Mouse (Mus musculus) Patski (cell line): ENCODE results near the gene Gphn. TPM values are rescaled to one million over a fixed set of nuclear protein-coding genes. Genes with fewer than 3 reads are reported as not detected.

ENCODE experiments used
- ATAC-seq: fragments of 100-300 bp; one replicate; pipeline ENCODE4 v1.8.0; 2021
- CTCF ChIA-PET: fragments of 350-600 bp; sonication (Branson Sonifier 250); formaldehyde crosslinking; loops from one replicate; lab custom pipeline; 2022; ENCODE audit warnings: inconsistent platforms; lab: Charles Lee
- POLR2A ChIA-PET: fragments of 350-600 bp; sonication (Branson Sonifier 250); formaldehyde crosslinking; loops from one replicate; lab custom pipeline; 2022; ENCODE audit warnings: antibody characterized with exemption, inconsistent platforms; lab: Charles Lee
- DNase-seq: peaks from one replicate; pipeline ENCODE4 v3.0.0-alpha.2; 2011; ENCODE audit warnings: low read depth, low spot score
- H3K27me3 ChIP-seq: fragments of 371-371 bp; one replicate; pipeline ENCODE4 v1.5.1; 2021
- CTCF ChIP-seq: fragments of 100-300 bp; IDR thresholded peaks from one replicate; pipeline ENCODE4 v1.5.1; 2021
- in situ Hi-C: fragments of 300-500 bp; cut with MboI; formaldehyde crosslinking; loops from 3 replicates; pipeline ENCODE4 v1.11.1; 2018; ENCODE audit warnings: low pct_unique_long_range_greater_than_20kb, mixed read lengths
- polyA plus RNA-seq: library from polyadenylated mRNA; unstranded; gene quantifications from one replicate; pipeline ENCODE4 v1.2.3, GENCODE M21; 2021

The Gphn gene
- polyA plus RNA-seq, 1 experiment from 2014 or later, result 20.9 TPM

DNA sequence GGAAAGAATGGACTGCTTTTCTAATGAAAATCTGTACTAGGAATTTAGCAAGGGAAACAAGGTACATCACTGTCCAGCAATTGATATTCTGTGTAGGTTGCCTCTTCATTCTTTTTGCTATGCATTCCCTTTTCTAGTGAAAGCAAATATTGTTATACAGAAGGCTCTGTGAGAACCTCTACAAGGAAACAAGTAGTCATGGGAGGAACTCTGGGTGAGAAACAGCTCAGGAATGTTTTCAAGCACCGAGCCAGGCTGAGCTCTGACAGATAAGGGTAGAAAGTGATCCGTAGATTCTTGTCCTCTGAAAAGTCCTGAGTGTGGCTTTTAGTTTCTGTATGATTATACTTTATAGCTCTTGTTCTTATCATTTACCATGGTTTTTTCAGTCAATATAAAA lies 413.9 kb downstream of the Gphn start:
- ChIA-PET CTCF (interaction anchor here (1.0 kb wide), 1 partner anchor 14 kb away, joined by 4 read pairs; no protein-coding TSS in a partner anchor), POLR2A (no interaction called here)
- in situ Hi-C loops, result no loop called here
- TF ChIP-seq CTCF, result no peak
- ATAC-seq (no peak), DNase-seq (no peak)
- H3K27me3 ChIP-seq, result no peaks in the 10 kb centered on the region

- POLR2A ChIA-PET, result no interaction called here
- no peak for DNase-seq
- no peaks in the 10 kb centered on the region for H3K27me3 ChIP-seq
- TF ChIP-seq CTCF, result no peak
- CTCF ChIA-PET, result no interaction called here
- in situ Hi-C loops, result no loop called here
- ATAC-seq, result no peak
These were observed 415.0 kb downstream of the Gphn start for GRCm38 (mm10) chr12:78641220-78641619.

DNA sequence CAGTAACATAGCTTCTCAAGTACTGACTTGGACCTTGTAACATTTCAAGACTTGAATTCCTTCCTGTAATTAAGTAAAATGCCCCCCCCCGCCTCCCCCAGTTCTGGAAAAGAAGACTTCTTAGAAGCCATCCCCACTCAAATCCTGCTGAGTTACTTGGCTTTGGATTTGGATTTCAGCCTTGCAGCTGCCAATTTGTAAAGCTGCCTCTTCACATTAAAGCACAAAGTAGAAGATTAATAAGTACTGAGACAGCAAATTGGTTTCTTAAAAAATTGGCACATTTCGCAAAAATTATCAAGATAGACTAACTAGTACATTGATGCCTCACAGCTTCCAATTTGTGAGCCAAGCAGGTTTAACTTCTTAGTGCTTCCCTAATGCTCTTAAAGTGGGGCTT lies 417.5 kb downstream of the Gphn start:
- H3K27me3 ChIP-seq, result no peaks in the 10 kb centered on the region
- TF ChIP-seq CTCF, result no peak
- ATAC-seq (no peak), DNase-seq (no peak)
- ChIA-PET CTCF (no interaction called here), POLR2A (no interaction called here)
- in situ Hi-C loops, result no loop called here

DNA sequence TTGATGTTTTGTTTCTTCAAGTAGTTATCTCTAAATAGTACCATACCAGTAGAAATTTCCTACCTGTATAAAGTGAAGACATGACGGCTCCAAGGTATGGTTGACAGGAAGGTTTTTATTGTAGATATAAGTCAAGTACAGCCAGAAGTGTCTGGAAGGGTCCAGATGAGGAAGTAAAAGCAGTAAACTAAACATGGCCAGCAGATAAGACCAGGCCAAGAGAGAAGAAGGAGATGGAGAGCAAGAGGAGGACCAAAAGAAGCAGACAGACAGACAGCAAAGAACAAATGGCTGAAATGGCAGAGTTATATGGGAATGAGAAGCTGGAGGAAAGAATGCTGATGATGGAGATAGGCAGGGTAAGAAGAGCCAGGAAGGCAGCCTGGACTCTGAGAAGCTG lies 419.1 kb downstream of the Gphn start:
- TF ChIP-seq CTCF, result no peak
- no peaks in the 10 kb centered on the region for H3K27me3 ChIP-seq
- ATAC-seq (no peak), DNase-seq (no peak)
- CTCF ChIA-PET, result no interaction called here
- POLR2A ChIA-PET, result no interaction called here
- in situ Hi-C loops, result no loop called here

- no peak for TF ChIP-seq CTCF
- in situ Hi-C loops, result no loop called here
- H3K27me3 ChIP-seq, result no peaks in the 10 kb centered on the region
- DNase-seq (no peak), ATAC-seq (no peak)
- POLR2A ChIA-PET, result no interaction called here
- CTCF ChIA-PET, result no interaction called here
These were observed 433.6 kb downstream of the Gphn start for GRCm38 (mm10) chr12:78659718-78660304.

DNA sequence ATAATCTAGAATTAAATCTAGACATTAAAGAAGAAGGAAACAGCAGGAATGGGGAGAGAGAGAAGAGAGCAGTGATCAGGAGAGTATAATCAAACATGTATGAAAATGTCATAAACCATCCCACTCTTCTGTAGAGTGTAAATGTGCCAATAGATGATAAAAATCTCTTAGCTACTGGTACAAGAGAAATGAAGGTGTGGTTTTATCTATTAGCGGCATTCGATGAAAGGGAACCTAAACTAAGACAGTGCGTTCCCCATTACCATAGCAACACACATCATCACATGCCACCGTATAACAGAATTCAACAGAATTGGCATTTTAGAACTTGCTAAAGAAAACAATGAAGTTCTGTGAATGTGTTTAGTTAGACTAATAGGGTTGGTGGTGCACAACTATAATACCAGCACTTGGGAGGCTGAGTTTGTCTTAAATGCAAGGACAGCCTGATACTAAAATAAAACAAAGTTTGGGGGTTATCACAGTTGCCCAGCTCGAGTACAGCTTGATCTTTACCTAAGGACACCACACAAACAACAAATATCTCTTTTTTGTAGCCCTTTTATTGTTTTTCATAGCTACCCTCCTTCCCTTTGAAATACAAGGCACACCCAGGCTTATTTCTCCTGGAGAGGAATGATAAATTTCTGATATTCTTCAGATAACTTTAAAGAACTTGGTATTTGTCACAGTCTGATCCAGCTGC lies 452.1 kb downstream of the Gphn start:
- no peak for DNase-seq
- H3K27me3 ChIP-seq, result no peaks in the 10 kb centered on the region
- ChIA-PET POLR2A (interaction anchor here (0.5 kb wide), 1 partner anchor 354 kb away, joined by 3 read pairs; no protein-coding TSS in a partner anchor), CTCF (interaction anchor here (1.5 kb wide), 1 partner anchor 11 kb away, joined by 4 read pairs; no protein-coding TSS in a partner anchor)
- no peak for ATAC-seq
- in situ Hi-C loops, result no loop called here
- TF ChIP-seq CTCF, result no peak

DNA sequence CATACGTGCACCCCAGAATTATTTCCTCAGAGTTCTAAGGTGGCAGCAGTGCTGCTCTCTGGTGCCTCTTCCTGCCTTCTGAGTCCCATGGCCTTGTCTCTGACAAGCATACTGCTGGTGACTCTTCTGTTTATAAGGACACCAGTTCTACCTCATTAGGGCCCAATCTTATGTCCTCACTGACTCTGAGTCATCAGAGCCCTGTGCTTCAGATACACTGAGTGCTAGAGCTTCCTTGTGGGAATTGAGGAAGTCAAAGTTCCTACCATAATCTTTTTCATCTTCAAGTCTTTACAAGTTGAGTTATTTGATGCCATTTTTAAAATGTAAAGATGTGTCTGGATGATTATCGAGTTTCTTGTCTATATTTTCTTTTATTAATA lies 452.6 kb downstream of the Gphn start:
- CTCF ChIA-PET, result interaction anchor here (1.5 kb wide), 1 partner anchor 10 kb away, joined by 4 read pairs; no protein-coding TSS in a partner anchor
- DNase-seq, result no peak
- in situ Hi-C loops, result no loop called here
- no peaks in the 10 kb centered on the region for H3K27me3 ChIP-seq
- TF ChIP-seq CTCF, result no peak
- POLR2A ChIA-PET, result interaction anchor here (0.5 kb wide), 1 partner anchor 354 kb away, joined by 3 read pairs; no protein-coding TSS in a partner anchor
- ATAC-seq, result no peak

DNA sequence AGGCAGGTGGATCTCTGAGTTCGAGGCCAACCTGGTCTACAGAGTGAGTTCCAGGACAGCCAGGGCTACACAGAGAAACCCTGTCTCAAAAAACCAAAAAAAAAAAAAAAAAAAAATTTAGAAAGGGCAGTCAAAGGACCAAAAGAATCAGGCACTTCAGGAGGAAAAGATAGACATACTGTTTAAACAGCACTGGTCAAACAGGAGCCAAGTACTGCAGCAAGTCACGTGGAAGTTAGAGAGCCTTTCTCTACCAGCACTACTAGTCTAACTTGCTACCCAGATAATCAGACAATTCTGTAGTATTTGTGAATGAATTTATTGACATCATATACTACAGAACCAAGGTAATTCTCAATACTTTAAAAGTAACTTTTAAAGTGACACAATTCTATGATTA lies 454.9 kb downstream of the Gphn start:
- ChIA-PET POLR2A (no interaction called here), CTCF (no interaction called here)
- ATAC-seq, result no peak
- no peak for DNase-seq
- no peak for TF ChIP-seq CTCF
- in situ Hi-C loops, result no loop called here
- no peaks in the 10 kb centered on the region for H3K27me3 ChIP-seq

DNA sequence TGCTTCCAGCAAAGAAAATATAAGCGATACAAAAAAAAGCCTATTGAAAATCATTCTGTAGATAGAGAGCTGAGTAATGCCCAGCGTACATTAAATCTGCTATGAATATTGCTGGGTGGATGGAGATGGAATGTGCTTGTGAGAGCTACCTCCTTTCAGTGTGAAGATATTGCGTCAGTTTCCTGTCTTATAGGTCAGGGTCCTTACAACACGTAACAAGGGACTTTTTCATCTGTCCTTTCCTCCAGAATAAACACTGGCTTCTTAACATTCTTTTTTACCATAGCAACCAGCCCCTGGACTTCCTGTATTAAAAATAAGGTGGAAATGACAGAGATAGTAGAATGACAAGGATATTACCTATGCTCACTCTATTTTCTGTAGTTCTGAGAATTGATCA lies 456.1 kb downstream of the Gphn start:
- no peak for TF ChIP-seq CTCF
- ChIA-PET CTCF (no interaction called here), POLR2A (no interaction called here)
- in situ Hi-C loops, result no loop called here
- H3K27me3 ChIP-seq, result no peaks in the 10 kb centered on the region
- ATAC-seq, result no peak
- DNase-seq, result no peak

DNA sequence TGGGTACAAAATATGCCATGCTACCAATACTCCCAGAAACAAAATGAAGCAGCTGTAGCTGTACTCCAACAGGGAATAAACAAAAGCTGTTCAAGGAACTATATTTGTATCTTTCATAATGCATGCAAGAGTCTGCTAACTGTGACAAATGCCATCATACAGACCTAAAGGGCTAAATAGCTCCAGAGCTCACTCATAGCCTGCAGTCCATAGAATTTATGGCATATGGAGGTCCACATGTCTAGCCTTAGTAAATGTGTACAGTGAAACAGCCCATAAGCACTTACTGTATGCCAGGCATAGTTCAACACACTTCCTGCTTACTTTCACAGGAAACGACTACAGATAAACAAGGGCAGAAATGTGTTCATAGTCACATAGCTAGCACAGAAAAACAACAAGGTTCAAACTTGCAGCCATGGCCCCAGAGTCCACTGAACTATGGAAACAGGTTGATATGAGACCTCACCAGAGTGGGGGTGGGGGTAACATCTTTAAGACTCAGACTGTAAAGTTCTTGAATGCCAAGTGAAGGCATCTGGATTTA lies 459.6 kb downstream of the Gphn start:
- POLR2A ChIA-PET, result no interaction called here
- ATAC-seq (no peak), DNase-seq (no peak)
- no peak for TF ChIP-seq CTCF
- no peaks in the 10 kb centered on the region for H3K27me3 ChIP-seq
- in situ Hi-C loops, result no loop called here
- CTCF ChIA-PET, result no interaction called here

DNA sequence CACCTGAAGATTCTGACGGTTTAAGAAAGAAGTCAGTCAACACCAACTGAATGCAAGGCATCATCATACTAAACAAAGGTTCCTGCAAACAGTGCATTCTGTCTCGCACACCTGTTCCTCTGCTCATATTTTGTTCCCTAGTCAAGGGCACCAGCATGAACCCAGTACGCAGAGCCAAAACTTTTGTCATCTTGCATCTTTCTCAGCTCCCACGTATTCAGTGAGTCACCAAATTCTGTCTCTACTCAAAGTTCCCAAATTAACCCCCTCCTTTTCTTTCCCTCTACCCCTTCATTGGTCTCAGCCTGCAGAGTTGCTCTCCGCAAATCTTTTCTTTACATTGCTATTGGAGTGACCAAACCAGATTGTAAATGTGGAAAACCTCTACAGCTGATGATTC lies 462.7 kb downstream of the Gphn start:
- POLR2A ChIA-PET, result no interaction called here
- DNase-seq (no peak), ATAC-seq (no peak)
- CTCF ChIA-PET, result interaction anchor here (1.2 kb wide), 1 partner anchor 11 kb away, joined by 4 read pairs; no protein-coding TSS in a partner anchor
- in situ Hi-C loops, result no loop called here
- TF ChIP-seq CTCF, result no peak
- H3K27me3 ChIP-seq, result no peaks in the 10 kb centered on the region
